Mouse (Mus musculus): ENCODE measurements around the gene Pltp.

Pltp gene

GRCm38 (mm10) chr2:164805332-164805718 lies 52.2 kb downstream of the Pltp start:
- DNase-seq (ENCODE audit: low spot score) = no peak

- DNase-seq (ENCODE audit: low spot score) = peak; percentile 98
Measured at GRCm38 (mm10) chr2:164804533-164805331, 52.8 kb downstream of the Pltp start, which contains the start of the genes Acot8 and Zswim3. Gene Acot8, minus strand, starts transcription at chr2:164804882. Gene Zswim3, plus strand, starts transcription at chr2:164805098.

- DNase-seq (ENCODE audit: low spot score) = no peak
Measured at GRCm38 (mm10) chr2:164803921-164804313, 53.6 kb downstream of the Pltp start.

- no peak for DNase-seq (ENCODE audit: low spot score)
Measured at GRCm38 (mm10) chr2:164803201-164803920, 54.1 kb downstream of the Pltp start.

GRCm38 (mm10) chr2:164800252-164801004 lies 57.1 kb downstream of the Pltp start:
- no peak for DNase-seq (ENCODE audit: low spot score)

GRCm38 (mm10) chr2:164798554-164798953 lies 59.0 kb downstream of the Pltp start:
- DNase-seq (ENCODE audit: low spot score) = peak; percentile 25

GRCm38 (mm10) chr2:164795868-164796267 lies 61.6 kb downstream of the Pltp start:
- no peak for DNase-seq (ENCODE audit: low spot score)

- peak; percentile 75 for DNase-seq (ENCODE audit: low spot score)
Measured at GRCm38 (mm10) chr2:164794293-164794692, 63.2 kb downstream of the Pltp start.

- peak; percentile 18 for DNase-seq (ENCODE audit: low spot score)
Measured at GRCm38 (mm10) chr2:164793772-164794171, 63.7 kb downstream of the Pltp start.

GRCm38 (mm10) chr2:164793236-164793635 lies 64.3 kb downstream of the Pltp start:
- peak; percentile 56 for DNase-seq (ENCODE audit: low spot score)

GRCm38 (mm10) chr2:164792400-164793190 lies 64.9 kb downstream of the Pltp start:
- DNase-seq (ENCODE audit: low spot score) = no peak

GRCm38 (mm10) chr2:164791841-164792261 lies 65.7 kb downstream of the Pltp start:
- DNase-seq (ENCODE audit: low spot score) = no peak

- no peak for DNase-seq (ENCODE audit: low spot score)
Measured at GRCm38 (mm10) chr2:164790451-164790850, 67.1 kb downstream of the Pltp start.
